Mouse (Mus musculus): Measurements from ENCODE around the gene Spsb1.

Gene Spsb1

DNA sequence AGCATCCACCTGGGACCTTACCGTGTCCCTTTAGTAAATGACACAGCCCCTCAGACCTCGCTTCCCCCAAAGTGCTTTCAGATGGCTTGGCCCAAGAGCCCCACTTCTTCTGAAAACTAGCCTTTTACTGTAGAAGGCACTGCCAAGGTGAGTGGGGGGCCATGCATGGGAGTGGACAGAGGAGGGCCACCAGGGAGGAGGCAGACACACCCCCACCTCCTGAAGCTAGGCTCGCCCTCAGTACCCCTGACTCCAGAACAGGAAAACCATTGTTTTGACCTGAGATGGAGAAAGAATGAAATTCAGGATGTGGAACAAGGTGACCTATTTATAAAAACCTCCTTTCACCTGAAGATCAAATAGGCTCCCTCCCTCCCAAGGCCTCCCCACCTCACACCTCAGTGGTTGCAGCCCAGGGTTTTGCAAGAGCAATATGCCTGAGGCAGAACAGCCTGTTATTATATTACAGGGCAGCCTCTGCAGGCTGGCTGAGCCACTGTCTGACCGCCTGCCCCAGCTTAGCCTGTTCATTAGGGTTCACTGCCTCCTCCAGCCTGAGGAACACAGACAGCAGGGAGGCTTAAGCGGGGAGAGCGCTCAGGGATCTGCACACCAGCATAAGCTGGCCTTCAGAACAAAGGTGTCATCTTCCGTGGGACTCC, 41.0 kb downstream of the Spsb1 start:
- peak; percentile 44 for DNase-seq (ENCODE audit: low spot score)

DNA sequence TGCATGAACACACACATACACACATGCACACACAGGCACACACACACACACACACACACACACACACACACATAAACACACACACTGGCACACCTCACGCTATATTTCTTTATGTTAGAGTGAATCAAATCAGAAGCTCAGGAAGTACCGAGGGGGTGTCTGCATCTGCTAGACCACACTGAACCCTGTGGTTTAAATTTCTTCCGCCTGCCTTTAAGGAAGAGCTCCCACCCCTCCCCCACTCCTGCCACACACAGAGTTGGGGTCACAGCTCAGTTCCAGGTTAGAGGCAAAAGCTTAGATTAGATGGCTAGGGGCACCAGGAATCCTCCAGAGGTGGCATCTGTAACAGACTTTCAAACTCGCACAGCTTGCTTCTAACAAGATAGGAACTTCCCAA, 42.4 kb downstream of the Spsb1 start:
- no peak for DNase-seq (ENCODE audit: low spot score)

DNA sequence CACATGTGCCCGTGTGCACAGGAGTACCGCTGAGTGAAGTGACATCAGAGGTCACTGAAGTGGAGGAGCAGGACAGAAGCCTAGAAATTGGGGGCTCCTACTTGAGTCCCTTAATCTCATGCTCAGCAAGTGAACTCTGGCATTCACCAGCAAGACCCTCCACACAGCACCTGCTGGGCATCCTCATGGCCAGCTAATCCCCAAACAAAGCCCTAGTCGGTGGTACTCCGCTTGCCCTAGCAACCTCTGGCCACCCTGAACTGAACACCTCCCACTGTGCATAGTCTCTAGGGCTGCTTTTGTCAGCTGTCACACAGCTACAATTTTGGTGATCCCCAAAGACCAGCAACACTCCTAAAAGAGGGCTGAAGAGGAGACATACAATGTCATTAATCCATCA, 44.3 kb downstream of the Spsb1 start:
- DNase-seq (ENCODE audit: low spot score): no peak

DNA sequence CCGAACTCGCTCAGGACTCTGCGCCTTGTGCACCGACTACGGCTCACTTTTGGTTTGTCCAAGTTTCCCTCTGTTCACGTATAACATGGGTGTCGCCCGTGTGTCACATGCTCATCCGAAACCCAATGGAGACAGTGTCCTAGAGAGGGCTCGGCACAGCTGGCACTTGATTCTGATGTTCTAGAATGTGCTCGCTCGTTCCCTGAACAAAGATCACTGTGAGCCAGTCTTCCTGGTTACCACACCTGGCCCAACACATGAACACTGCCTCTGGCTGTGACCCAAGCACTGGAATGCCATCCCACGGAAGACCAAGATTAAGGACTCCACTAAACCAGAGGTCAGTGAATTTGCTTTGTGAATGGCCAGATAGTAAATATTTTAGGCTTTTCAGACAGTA, 45.3 kb downstream of the Spsb1 start:
- DNase-seq (ENCODE audit: low spot score): no peak

DNA sequence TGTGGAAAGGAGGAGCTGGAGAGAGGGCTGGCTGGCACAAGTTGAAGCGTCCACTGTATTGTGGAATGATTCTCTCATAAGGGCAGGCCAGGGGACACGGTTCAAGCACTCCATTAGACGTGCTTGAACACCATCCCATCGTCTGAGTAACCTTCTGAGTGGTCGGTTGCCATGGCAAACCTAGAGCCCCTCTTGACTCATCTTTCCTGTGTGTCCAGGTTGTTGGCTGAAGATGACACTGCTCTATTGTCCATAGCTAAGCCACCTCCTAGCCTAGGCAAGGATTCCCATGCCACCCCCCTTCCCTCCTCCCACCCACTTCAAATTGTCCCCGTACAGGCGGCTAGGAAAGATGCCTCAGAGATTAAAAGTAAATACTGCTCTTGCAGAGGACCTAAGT, 45.9 kb downstream of the Spsb1 start:
- no peak for DNase-seq (ENCODE audit: low spot score)

DNA sequence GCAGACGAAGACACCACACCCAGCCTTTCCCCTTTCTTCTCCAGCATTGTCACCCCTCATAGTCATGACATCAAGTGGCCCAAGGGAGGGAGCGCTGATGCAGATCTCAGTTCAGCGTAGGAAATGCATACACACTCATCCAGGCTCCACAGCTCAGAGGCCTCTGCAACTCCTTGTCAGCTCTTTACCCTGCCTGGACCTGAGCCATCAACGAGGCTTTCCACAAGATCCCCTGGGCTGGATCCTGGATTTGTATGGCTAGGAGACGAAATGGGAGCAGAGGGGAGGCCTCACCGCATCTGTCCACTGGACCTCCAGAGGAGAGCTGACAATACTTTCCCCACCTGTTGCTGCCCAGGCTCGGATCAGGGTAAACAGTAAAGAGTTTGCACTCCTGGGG, 47.2 kb downstream of the Spsb1 start:
- DNase-seq (ENCODE audit: low spot score): no peak

DNA sequence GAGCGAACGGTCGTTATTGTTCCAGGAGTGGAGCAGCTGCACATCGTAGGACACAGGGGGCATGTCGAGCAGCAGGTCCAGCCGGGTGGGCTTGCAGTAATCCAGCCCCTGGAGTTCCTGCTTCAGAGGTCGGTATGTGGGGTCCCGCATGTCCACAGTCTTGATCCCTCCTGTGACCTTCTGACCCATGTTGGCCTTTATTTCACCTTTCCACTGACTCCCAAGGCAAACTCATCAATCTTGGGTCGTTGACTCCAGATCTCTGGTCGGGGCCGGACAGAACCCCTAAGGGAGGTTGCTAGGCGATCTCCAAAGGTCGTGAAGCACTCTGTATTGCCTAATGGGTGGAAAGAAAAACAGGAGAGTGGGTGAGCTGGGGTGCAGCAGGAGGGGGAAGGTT, 47.9 kb downstream of the Spsb1 start:
- peak; percentile 87 for DNase-seq (ENCODE audit: low spot score)

DNA sequence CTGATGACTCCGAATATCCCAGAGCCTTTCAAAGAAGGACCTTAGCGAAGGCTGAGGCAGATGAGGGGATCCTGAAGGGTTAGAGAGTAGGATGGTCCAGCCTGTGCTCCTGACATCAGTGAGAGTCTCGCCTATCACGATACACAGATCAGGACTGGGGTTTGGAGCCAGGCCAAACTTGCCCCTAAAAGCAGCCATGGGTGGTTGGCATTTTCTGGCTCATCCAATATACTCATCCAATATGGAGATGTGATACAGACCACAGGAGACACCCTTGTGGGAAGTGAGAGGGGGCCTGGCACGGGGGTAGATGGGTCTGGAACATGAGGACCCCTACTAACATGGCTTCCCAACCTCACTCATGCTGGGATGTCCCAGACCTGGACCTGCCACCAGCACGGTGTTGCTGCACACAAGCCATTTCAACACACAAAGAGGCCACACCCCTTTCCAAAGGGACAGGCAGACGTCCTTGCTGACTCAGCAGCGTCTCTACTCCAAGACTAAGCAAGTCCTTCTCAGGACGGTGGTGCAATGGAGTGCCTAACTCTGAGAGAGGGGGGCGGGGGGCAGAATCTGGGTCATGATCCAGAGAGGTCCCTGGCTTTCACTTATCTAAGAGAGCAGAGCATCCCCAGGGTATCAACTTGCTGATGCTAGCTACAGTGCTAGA, 49.4 kb downstream of the Spsb1 start:
- no peak for DNase-seq (ENCODE audit: low spot score)

DNA sequence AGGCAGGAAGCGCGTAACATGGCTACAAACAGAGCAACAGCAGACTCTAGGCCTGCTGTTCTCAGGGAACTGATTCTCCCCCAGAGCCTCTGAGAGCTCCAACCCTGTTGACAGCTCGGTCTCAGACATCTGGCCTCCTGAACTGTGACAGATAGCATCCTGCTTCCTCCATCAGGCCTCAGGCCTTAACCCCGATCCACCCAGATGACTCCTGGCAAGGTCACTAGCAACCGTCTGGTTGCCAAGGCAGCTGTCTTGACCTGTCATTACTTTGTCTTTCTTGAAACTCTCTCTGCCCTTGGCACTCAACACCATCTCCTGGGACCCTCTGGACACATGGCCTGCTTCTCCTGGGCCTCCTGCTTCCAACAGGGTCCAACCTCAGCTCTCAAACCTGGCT, 51.8 kb downstream of the Spsb1 start:
- DNase-seq (ENCODE audit: low spot score): peak; percentile 75

DNA sequence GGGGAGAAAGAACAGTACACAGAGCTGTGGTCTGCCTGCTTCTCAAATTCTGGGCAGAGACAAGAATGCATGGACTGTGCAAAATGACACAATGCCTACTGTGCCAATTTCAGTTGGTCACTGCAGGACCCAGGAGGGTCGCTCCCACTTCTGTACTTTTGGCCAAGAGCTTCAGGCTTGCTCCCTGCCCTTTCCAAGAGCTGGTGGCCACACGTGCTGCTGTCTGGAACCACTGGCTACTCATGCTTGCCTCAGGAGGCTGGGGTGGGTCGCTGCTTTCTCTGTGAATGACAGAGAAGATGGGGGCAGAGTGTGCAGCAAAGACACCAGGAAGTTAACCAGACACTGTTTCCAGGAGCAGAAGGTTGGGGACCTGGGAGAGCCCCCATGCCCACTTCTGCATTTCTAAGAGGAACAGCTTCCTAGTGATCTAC, 53.5 kb downstream of the Spsb1 start:
- no peak for DNase-seq (ENCODE audit: low spot score)

DNA sequence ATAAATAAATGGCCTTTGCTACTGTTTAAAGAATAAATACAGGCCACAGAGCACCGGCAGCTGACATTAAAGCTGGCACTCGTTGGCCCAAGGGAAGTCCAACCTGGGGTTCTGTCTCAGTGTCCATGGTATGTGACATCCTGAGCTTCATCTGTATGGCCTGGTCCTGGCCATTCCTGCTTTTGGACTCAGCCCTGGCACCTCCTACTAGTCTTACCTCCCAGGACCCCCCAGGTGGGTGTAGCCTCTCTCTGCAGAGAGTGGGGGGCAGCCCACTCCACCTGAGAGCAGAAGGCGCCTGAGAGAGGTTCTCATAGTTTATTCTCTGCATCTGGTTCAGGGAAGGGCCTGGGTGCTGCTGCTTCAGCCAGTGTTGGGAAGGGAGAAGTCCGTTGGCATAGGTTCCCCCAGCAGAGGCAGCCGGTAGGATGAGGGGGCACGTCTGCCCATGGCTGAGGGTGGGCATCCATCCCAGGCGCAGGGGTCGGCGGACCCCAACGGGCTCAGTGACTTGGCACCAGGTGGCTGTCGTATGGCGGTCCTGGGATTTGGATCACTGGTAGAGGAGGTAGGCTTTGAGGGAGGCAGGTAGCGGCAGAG, 57.1 kb downstream of the Spsb1 start:
- DNase-seq (ENCODE audit: low spot score): no peak

DNA sequence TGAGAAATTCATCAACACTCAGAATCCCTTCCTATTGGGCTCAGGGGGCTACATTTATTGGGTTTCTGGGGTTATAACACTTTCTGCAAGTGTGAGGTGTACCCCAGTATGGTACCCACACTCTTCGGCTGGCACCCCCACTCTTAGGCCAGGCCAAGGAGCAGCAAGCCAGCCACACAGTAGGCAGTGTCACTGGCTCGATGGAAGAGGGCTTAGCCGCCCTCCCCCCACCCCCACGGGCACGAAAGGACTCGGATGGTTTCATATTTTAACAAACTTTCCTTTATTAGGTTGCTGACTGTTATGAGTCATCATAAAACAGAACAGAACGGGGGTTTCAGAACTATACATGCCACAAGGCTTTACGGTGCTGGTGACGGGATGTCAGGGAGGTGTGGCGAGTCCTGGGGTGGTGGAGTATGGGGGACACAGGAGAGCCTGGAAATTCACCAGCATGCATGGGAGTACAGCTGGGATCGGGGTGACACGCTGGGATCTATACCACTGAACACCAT, 58.8 kb downstream of the Spsb1 start:
- DNase-seq (ENCODE audit: low spot score): no peak

DNA sequence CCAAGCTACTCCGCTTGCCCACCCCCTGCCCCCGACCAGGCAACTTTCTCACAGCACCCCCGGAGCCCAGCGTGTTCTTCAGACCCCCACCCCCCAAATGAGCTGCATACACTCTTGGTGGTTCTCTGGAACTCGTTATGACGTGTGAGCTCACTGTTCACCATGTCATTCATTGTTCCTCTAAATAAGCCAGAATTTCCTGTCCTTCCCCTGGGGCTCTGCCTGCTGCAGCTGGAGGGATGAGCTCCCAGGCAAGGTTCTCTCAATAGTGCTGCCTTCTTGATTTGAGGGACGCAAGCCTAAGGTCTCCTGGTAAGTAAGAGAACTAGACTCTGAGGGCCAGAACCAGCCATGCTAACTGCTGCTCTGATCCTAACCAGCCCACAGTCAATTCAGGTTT, 59.6 kb downstream of the Spsb1 start:
- no peak for DNase-seq (ENCODE audit: low spot score)

DNA sequence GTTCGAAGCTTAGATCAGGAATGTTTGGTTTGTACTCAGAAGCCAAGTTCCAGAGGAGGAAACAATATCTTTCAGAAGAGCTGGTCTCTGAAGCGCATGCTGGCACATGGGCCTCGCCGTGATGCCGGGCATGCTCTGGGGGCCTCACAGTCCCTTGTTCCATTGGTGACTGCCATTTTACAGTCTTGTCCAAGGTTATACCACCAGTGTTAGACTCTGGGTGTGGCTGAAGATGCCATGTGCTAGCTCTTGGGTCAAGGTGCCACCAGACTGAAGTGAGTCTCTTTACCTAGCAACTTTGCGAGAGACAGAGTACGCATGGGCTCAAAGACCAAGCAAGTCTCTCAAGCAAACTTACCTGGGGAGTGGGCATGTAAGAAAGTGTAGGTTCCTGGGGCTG, 60.5 kb downstream of the Spsb1 start:
- DNase-seq (ENCODE audit: low spot score): no peak

DNA sequence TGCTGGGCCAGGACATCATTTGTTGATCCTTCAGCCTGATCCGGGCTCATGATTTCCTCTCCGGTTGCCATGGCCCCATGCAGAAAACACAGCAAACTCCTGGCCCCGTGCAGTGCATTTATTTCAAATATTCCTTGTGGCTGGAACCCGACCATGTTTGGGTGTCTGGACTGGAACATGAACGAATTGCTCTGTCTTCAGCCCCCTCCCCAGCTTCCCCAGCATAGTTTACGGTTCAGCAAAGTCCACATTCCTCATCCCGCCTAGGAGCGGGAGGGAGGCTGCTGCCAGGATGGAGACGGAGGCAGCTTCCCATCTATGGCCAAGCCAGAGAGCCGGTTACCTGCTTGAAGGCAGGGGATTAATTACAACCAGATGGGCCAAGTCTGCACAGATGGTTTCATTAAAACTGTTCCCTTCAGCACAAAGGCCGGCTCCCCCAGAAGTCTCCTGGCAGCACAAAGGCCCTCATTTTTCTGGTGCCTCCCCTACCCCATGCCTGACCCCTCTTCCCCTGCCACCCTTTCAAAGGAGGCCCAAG, 61.2 kb downstream of the Spsb1 start:
- peak; percentile 89 for DNase-seq (ENCODE audit: low spot score)

DNA sequence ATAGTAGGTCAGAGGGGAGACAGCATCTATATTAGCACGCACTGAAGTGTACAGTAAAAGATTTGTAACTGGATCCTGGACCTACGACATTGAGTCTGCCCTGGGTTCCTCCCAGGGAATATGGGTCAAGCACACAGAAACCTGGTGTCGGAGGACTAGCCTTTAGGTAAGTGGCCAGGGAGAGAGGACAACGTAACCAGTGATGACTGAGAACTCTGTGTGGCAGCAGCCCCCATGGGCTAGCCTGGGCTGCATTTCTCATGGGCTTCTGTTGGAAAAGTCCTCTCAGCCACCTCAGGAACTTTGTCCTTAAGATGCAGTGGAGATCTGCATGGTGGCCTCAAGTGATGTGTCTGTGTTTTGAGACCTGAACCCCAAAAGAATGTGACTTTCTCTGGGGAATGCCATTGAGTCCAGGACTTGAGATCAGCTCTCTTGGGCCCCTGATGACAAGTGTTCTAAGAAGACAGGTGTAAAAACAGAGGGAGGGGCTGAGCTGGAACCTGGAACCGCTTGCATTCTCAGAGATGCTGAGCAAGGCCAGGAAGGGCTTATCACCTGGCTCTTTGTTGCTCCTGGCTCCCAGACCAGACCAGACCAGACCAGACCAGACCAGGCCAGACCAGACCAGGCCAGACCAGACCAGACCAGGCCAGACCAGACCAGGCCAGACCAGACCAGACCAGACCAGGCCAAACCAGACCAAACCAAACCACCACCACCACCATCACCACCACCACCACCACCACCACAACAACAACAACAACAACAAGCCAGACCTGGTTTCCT, 63.5 kb downstream of the Spsb1 start:
- no peak for DNase-seq (ENCODE audit: low spot score)

DNA sequence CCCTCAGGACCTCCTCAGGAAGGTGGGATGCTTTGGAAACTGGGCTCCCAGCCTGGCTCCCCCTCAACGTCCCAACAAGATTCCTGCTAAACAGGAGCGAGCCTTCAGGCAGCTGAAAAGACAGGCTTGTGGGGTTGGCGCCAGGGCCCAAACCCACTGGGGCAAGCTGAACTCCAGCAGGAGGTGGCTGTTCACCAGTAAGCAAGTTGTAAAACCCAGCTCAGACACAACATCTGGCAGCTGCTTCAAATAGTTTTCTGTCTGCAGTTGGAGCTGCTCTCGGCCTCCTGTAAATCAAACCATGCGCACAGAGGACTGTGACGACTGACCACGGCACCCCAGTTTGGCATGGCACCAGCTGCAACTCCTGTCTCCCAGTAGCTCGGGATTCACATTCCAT, 64.3 kb downstream of the Spsb1 start:
- DNase-seq (ENCODE audit: low spot score): no peak

DNA sequence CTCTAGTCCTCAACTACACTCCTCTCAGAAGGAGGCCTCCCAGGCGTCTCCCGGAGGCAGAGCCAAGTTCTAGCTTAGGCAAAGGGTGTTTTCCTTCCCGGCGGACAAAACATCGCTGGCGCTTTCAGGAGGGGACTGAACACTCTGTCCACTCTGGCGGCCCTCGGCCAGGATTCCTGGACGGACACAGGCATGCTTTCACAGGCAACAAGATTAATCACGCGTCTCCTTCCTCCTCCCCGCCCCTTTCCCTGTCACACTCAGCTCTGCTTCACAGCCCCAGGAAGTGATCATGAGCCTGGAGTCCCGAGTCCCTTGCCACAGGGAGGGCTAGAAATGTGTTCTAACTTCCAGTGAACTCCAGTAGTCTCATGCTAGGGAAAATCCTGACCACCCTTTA, 65.0 kb downstream of the Spsb1 start:
- peak; percentile 69 for DNase-seq (ENCODE audit: low spot score)

DNA sequence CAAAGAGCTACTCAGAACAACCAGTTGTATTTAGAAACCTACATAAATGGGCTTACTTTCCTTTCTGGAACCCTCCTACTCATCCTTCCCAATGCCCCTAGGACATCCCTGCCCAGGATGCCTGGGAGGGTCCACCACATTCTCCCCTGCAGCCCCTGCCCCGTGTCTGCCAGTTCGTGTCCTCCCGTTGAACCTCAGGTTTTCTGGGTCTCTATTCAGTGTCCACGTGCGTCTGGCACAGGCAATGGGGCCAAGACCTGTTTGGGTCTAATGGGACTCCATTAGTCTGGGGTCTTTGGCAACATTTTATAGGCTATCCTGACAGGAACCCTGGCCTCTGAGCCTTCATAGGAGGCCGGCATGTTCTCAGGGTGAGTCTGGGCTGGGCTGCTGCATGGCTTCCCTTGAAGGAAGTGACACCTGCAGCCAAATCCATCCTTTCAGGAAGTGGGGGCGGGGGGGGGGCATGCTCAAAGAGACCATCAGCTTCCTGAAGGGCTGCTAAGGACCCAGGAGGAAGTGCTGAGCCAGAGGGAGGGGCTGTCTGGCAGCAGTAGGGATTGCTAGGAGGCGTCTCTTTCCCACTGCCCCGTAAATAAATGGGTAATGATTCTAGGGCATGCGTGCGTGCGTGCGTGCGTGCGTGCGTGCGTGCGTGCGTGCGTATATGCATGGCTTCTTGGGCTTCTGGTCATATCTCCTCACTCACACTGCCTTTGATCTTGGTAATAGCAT, 65.9 kb downstream of the Spsb1 start:
- DNase-seq (ENCODE audit: low spot score): no peak

DNA sequence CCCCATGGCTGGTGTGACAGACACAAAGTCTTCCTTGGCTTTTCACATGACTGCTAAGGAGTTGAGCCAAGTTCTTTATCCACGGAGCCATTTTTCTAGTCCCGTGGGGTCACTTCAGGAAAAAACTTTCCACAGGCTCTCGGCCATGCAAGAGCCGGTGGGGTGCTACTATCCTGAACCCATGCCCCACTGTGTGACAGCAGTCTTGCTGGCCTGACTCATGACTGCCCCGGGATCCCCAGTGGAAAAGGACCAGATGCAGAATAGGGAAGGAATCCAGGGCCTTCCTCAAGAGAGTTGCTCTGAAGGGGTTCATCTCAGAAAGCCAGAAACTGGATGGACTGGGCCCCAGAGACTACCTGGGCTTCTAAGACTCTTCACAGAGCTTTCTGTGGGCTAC, 66.7 kb downstream of the Spsb1 start:
- DNase-seq (ENCODE audit: low spot score): no peak
